Comparison of ENCODE assay signal across 8 mouse cellular contexts in genomic region chrX:169997854-169998456, GRCm38 (mm10). TPM values are rescaled to one million over a fixed set of nuclear protein-coding genes. Genes with fewer than 3 reads are reported as not detected.
DNase-seq lines count a peak whose midpoint lies in the region; ATAC-seq and TF ChIP-seq lines count a peak whose summit lies in the region.
"Not testable (repeated sequence)": the region's sequence is repeated elsewhere in the genome, so short reads cannot be mapped to it uniquely, and the experiment has no call there.

No protein-coding gene starts in this region.

- H3K9ac ChIP-seq in heart, embryonic 12.5 days: peak overlapping the region; percentile 45; the same call in 1 of the 2 replicates
- H3K9ac ChIP-seq in kidney, postnatal 0 days (ENCODE audit: low read depth, low read length): 0 out of 2 replicates have a peak overlapping the region, but pooled peaks have one; percentile 19
- H3K9ac ChIP-seq in liver, embryonic 11.5 days (ENCODE audit: low read depth, low read length): peak overlapping the region; percentile 48; the same call in 1 of the 2 replicates
- H3K9ac ChIP-seq in stomach, embryonic 14.5 days (replicated peaks; ENCODE audit: low read depth, low read length): not testable (repeated sequence)

- 46% methylated on average over 24 of the region's 37 CpGs for WGBS in heart, embryonic 12.5 days
- 44% methylated on average over 37 of the region's 37 CpGs for WGBS in kidney, postnatal 0 days
- WGBS in liver, embryonic 11.5 days: 26% methylated on average over 17 of the region's 37 CpGs
- 33% methylated on average over 37 of the region's 37 CpGs for WGBS in stomach, embryonic 14.5 days

- DNase-seq in CD4-positive helper T cell, adult 2 months (ENCODE audit: low read depth, low spot score): peak; percentile 100
- DNase-seq in brain, embryonic 18.5 days (ENCODE audit: low read depth, low spot score): peak; percentile 99
- peak; percentile 44 for DNase-seq in kidney, postnatal 0 days (ENCODE audit: low spot score)
- peak; percentile 43 for DNase-seq in liver, embryonic 11.5 days (ENCODE audit: low spot score)
- DNase-seq in naive thymus-derived CD4-positive, alpha-beta T cell, adult 2 months (ENCODE audit: low read depth): peak; percentile 100

- peak overlapping the region; percentile 42 for H3K4me3 ChIP-seq in heart, embryonic 12.5 days
- H3K4me3 ChIP-seq in kidney, postnatal 0 days (replicated peaks; ENCODE audit: low read depth, low read length): peak overlapping the region; percentile 34
- H3K4me3 ChIP-seq in liver, embryonic 11.5 days (ENCODE audit: low read depth, low read length): peak overlapping the region; percentile 48
- peak overlapping the region; percentile 34 for H3K4me3 ChIP-seq in stomach, embryonic 14.5 days (ENCODE audit: low read depth, low read length)

- H3K4me2 ChIP-seq in heart, embryonic 12.5 days: peak overlapping the region; percentile 74
- H3K4me2 ChIP-seq in kidney, postnatal 0 days (ENCODE audit: low read length): peak overlapping the region; percentile 77
- H3K4me2 ChIP-seq in liver, embryonic 11.5 days: peak overlapping the region; percentile 82
- peak overlapping the region; percentile 62 for H3K4me2 ChIP-seq in stomach, embryonic 14.5 days (replicated peaks; ENCODE audit: low read depth, low read length)

- not testable (repeated sequence) for H3K27me3 ChIP-seq in heart, embryonic 12.5 days (replicated peaks); kidney, postnatal 0 days (ENCODE audit: insufficient read depth, low read length); liver, embryonic 11.5 days (replicated peaks; ENCODE audit: control insufficient read depth, insufficient read depth, low read length); stomach, embryonic 14.5 days (ENCODE audit: control insufficient read depth, insufficient read depth, low read length)

- not testable (repeated sequence) for TF ChIP-seq CTCF in kidney, postnatal 0 days (IDR thresholded peaks at IDR 0.05; ENCODE audit: low read depth)

- ATAC-seq in erythroid progenitor cell, adult 5-6 weeks (replicated peaks; ENCODE audit: low FRiP score, poor library complexity, severe bottlenecking): peak; percentile 69
- ATAC-seq in heart, embryonic 12.5 days (ENCODE audit: insufficient number of reproducible peaks, low FRiP score): peak; percentile 93
- peak; percentile 91 for ATAC-seq in kidney, postnatal 0 days (replicated peaks; ENCODE audit: low FRiP score, low read depth)
- peak; percentile 88 for ATAC-seq in liver, embryonic 11.5 days (replicated peaks; ENCODE audit: low FRiP score)
- ATAC-seq in stomach, embryonic 14.5 days (ENCODE audit: insufficient number of reproducible peaks, insufficient read depth, low FRiP score, low read depth): peak; percentile 91

- H3K27ac ChIP-seq in heart, embryonic 12.5 days (ENCODE audit: poor library complexity, severe bottlenecking); liver, embryonic 11.5 days (ENCODE audit: low read depth, low read length): not testable (repeated sequence)
- H3K27ac ChIP-seq in kidney, postnatal 0 days: 0 out of 2 replicates have a peak overlapping the region, but pooled peaks have one; percentile 10
- peak overlapping the region; percentile 4 for H3K27ac ChIP-seq in stomach, embryonic 14.5 days (ENCODE audit: low read length)

- peaks cover 15% of the 10 kb centered on the region for H3K9me3 ChIP-seq in heart, embryonic 12.5 days (replicated peaks)
- H3K9me3 ChIP-seq in kidney, postnatal 0 days (replicated peaks; ENCODE audit: low read length): not testable (repeated sequence)
- H3K9me3 ChIP-seq in liver, embryonic 11.5 days (ENCODE audit: control insufficient read depth, low read length): peaks cover 19% of the 10 kb centered on the region
- H3K9me3 ChIP-seq in stomach, embryonic 14.5 days (ENCODE audit: control insufficient read depth, low read depth, low read length): peaks cover 43% of the 10 kb centered on the region

- H3K4me1 ChIP-seq in heart, embryonic 12.5 days (replicated peaks); kidney, postnatal 0 days (replicated peaks; ENCODE audit: insufficient read depth, low read length); liver, embryonic 11.5 days (replicated peaks; ENCODE audit: control insufficient read depth, insufficient read depth, low read length); stomach, embryonic 14.5 days (ENCODE audit: control insufficient read depth, insufficient read depth, low read length): not testable (repeated sequence)

- not testable (repeated sequence) for H3K36me3 ChIP-seq in heart, embryonic 12.5 days; kidney, postnatal 0 days (ENCODE audit: insufficient read depth, low read length); liver, embryonic 11.5 days (ENCODE audit: control insufficient read depth, insufficient read depth, low read length); stomach, embryonic 14.5 days (ENCODE audit: control insufficient read depth, insufficient read depth, low read length)

RNA-seq across cellular contexts. Expression of gene Gm21887, which starts 11.5 kb away (rescaled TPM):
- 47.4 and 53.7 TPM in 2 replicates for total RNA-seq in erythroid progenitor cell, adult 5-6 weeks (2015; ENCODE audit: low replicate concordance)
- 67.6 and 103 TPM in 2 replicates for total RNA-seq in erythroid progenitor cell, adult 5-6 weeks (2017; ENCODE audit: low replicate concordance)
- 121 and 171 TPM in 2 replicates for polyA plus RNA-seq in heart, embryonic 12.5 days (2016; fragmentation: Nextera tagmentation; extraction: Ambion mirVana)
- 41.1 and 106 TPM in 2 replicates for polyA plus RNA-seq in kidney, postnatal 0 days (2015; fragmentation: Nextera tagmentation; extraction: Ambion mirVana)
- 217 and 306 TPM in 2 replicates for polyA plus RNA-seq in liver, embryonic 11.5 days (2014; fragmentation: Nextera tagmentation; extraction: Ambion mirVana)
- 236 and 294 TPM in 2 replicates for polyA plus RNA-seq in stomach, embryonic 14.5 days (2014; fragmentation: Nextera tagmentation; extraction: Ambion mirVana)

Comparison
In these comparisons a context has a peak if more than half of its experiments do, and no peak if none do; other contexts are left out.
1. DNase-seq: peak in every context shown above with its lines; median percentile 100 in CD4-positive helper T cell, adult 2 months; 100 in naive thymus-derived CD4-positive, alpha-beta T cell, adult 2 months; 99 in brain, embryonic 18.5 days; 44 in kidney, postnatal 0 days; 43 in liver, embryonic 11.5 days.